Mouse (Mus musculus) gastrocnemius, adult 2 months (tissue): ENCODE measurements around the gene Fermt1. TPM values are rescaled to one million over a fixed set of nuclear protein-coding genes. Genes with fewer than 3 reads are reported as not detected.

Experiments
- DNase-seq: peaks from one replicate; pipeline ENCODE4 v3.0.0; 2022
- H3K27ac ChIP-seq: fragments of 200-600 bp; 2 replicates; pipeline ENCODE4 v1.8.1; 2022; ENCODE audit warnings: mild to moderate bottlenecking
- H3K4me3 ChIP-seq: fragments of 200-600 bp; 2 replicates; pipeline ENCODE4 v1.8.1; 2022; ENCODE audit warnings: mild to moderate bottlenecking, moderate library complexity
- CTCF ChIP-seq: fragments of 200-600 bp; IDR thresholded peaks from 2 replicates; pipeline ENCODE4 v1.8.1; 2022; ENCODE audit warnings: antibody characterized with exemption, mild to moderate bottlenecking, moderate library complexity
- intact Hi-C: fragments of 180-260 bp; cut with DNase I; formaldehyde crosslinking; loops from one replicate; pipeline ENCODE4 v1.15.1; 2025
- total RNA-seq, 2 experiments: library from RNA; stranded (reverse); gene quantifications; 2 replicates each; pipeline ENCODE4 v1.2.3; 2021

Gene Fermt1
- total RNA-seq, 2 experiments from 2014 or later, result not detected

- Histone ChIP-seq H3K4me3 (no peak overlapping the region), H3K27ac (no peak overlapping the region)
- TF ChIP-seq CTCF, result no peak
- intact Hi-C loops, result no loop called here
- no peak for DNase-seq
Observed at GRCm38 (mm10) chr2:132939056-132939455, 6.7 kb downstream of the Fermt1 start.

GRCm38 (mm10) chr2:132936176-132936575, 9.5 kb downstream of the Fermt1 start:
- Histone ChIP-seq H3K4me3 (no peak overlapping the region), H3K27ac (no peak overlapping the region)
- DNase-seq, result no peak
- TF ChIP-seq CTCF, result no peak
- intact Hi-C loops, result no loop called here

- intact Hi-C loops, result no loop called here
- H3K27ac ChIP-seq, result no peak overlapping the region
- TF ChIP-seq CTCF, result no peak
- DNase-seq, result no peak
- no peak overlapping the region for H3K4me3 ChIP-seq
Observed at GRCm38 (mm10) chr2:132934711-132935110, 11.0 kb downstream of the Fermt1 start.

GRCm38 (mm10) chr2:132934142-132934541, 11.6 kb downstream of the Fermt1 start:
- intact Hi-C loops, result no loop called here
- Histone ChIP-seq H3K4me3 (no peak overlapping the region), H3K27ac (no peak overlapping the region)
- no peak for TF ChIP-seq CTCF
- DNase-seq, result no peak

- Histone ChIP-seq H3K4me3 (no peak overlapping the region), H3K27ac (no peak overlapping the region)
- no peak for DNase-seq
- no peak for TF ChIP-seq CTCF
- intact Hi-C loops, result no loop called here
Observed at GRCm38 (mm10) chr2:132928999-132929398, 16.7 kb downstream of the Fermt1 start.

- TF ChIP-seq CTCF, result no peak
- no peak for DNase-seq
- Histone ChIP-seq H3K27ac (no peak overlapping the region), H3K4me3 (no peak overlapping the region)
- intact Hi-C loops, result no loop called here
Observed at GRCm38 (mm10) chr2:132927871-132928270, 17.8 kb downstream of the Fermt1 start.

GRCm38 (mm10) chr2:132927298-132927697, 18.4 kb downstream of the Fermt1 start:
- intact Hi-C loops, result no loop called here
- Histone ChIP-seq H3K4me3 (no peak overlapping the region), H3K27ac (no peak overlapping the region)
- DNase-seq, result no peak
- TF ChIP-seq CTCF, result no peak

- Histone ChIP-seq H3K27ac (no peak overlapping the region), H3K4me3 (no peak overlapping the region)
- TF ChIP-seq CTCF, result no peak
- DNase-seq, result no peak
- intact Hi-C loops, result no loop called here
Observed at GRCm38 (mm10) chr2:132923290-132924085, 22.2 kb downstream of the Fermt1 start.

- TF ChIP-seq CTCF, result no peak
- intact Hi-C loops, result no loop called here
- H3K4me3 ChIP-seq, result no peak overlapping the region
- DNase-seq, result no peak
- no peak overlapping the region for H3K27ac ChIP-seq
Observed at GRCm38 (mm10) chr2:132922076-132922873, 23.4 kb downstream of the Fermt1 start.

- Histone ChIP-seq H3K4me3 (no peak overlapping the region), H3K27ac (no peak overlapping the region)
- TF ChIP-seq CTCF, result no peak
- DNase-seq, result no peak
- intact Hi-C loops, result no loop called here
Observed at GRCm38 (mm10) chr2:132914785-132915184, 30.9 kb downstream of the Fermt1 start.

GRCm38 (mm10) chr2:132906763-132907162, 38.9 kb downstream of the Fermt1 start:
- TF ChIP-seq CTCF, result peak; percentile 53
- intact Hi-C loops, result no loop called here
- Histone ChIP-seq H3K4me3 (no peak overlapping the region), H3K27ac (no peak overlapping the region)
- DNase-seq, result no peak

GRCm38 (mm10) chr2:132904961-132905360, 40.7 kb downstream of the Fermt1 start:
- TF ChIP-seq CTCF, result no peak
- H3K27ac ChIP-seq, result no peak overlapping the region
- intact Hi-C loops, result loop anchor here (5.0 kb wide), 1 partner anchor 58 kb away; the partner anchor contains the start of gene Crls1
- DNase-seq, result no peak
- no peak overlapping the region for H3K4me3 ChIP-seq

- DNase-seq, result no peak
- TF ChIP-seq CTCF, result peak; percentile 78
- Histone ChIP-seq H3K27ac (no peak overlapping the region), H3K4me3 (no peak overlapping the region)
- intact Hi-C loops, result loop anchor here (1.0 to 5.0 kb wide), 2 partner anchors 56 to 387 kb away; partner anchors contain the start of gene Crls1
Observed at GRCm38 (mm10) chr2:132903498-132903897, 42.2 kb downstream of the Fermt1 start.
